Mouse (Mus musculus): Measurements from ENCODE around the gene Cd300a.

The Cd300a gene

GRCm38 (mm10) chr11:114889991-114890518, at the start of gene Cd300a:
Cd300a (plus strand) TSS chr11:114890041.
- DNase-seq (ENCODE audit: low read depth, low spot score), result no peak

DNA sequence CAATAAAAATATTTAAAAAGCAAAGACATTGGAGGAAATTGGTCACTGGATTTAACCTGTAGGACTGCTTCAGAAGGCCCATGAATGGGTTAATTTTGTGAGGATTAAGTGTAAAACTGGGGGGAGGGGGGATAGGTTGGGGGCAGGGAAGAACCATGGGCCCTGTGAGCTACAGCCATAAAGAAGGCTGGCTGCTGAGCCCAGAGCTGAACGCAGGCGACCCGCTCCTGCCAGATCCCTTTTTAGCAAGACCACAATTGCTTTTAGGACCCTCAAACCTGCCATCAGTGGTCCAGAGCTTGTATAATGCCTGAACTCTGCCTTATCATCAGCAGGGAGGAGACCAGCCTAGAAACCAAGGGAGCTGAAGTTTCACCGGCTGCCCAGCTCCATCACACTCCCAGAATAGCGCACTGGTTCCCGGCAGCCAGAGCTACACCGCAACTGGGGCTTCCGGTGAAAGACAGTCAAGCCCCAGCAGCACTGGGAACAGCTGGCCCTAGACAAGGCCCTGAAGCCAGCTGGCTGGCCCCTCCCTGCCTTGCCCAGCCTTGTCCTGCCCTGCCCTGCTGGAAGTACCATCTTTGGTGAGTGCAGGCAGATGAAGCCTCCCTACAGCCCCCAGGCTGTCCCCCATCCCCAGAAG, 45.9 kb upstream of the Cd300a start:
- DNase-seq (ENCODE audit: low read depth, low spot score), result no peak

- DNase-seq (ENCODE audit: low read depth, low spot score), result no peak
These were observed 45.2 kb upstream of the Cd300a start for GRCm38 (mm10) chr11:114844464-114845220.

DNA sequence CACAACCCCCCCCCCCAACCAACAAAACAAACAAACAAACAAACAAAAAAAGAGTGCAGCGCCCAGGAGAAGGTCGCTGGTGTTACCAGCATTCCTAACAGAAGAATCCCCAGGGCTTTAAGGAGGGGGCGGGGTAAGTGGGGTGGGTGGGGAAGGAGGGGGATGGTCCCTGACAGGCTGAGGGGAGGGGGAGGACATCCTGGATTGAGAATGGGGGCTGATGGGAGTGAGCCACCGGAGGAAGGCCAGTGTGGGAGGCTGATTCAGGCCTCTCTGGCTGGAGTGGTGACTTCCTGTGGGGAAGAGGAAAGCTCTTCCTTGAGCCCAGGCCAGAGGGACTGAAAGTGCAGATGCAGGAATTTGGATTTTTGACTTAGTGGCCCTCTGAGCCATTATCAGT, 43.5 kb upstream of the Cd300a start:
- DNase-seq (ENCODE audit: low read depth, low spot score), result peak; percentile 82

DNA sequence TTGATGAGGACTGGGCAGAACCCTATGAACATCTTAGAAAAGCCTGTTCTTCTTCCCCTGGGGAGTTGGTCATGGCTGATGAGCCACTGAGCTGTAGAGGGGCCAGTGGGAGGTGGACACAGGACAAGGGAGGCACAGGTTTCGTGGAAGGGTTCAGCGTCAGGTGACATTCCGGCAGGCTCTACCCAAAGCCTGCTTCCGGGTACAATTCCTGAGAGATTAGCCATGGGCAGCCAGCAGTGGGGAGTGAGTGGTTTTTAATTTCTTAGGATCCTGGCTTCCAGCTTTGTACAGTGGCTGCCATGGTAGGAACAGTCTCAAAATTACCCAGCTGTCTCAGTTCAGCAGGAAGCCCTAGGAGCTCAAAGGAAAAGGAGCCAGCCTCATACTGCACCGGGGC, 42.8 kb upstream of the Cd300a start:
- no peak for DNase-seq (ENCODE audit: low read depth, low spot score)

- DNase-seq (ENCODE audit: low read depth, low spot score), result no peak
These were observed 40.3 kb upstream of the Cd300a start for GRCm38 (mm10) chr11:114849572-114849971.

- DNase-seq (ENCODE audit: low read depth, low spot score), result no peak
These were observed 39.8 kb upstream of the Cd300a start for GRCm38 (mm10) chr11:114850066-114850451.

DNA sequence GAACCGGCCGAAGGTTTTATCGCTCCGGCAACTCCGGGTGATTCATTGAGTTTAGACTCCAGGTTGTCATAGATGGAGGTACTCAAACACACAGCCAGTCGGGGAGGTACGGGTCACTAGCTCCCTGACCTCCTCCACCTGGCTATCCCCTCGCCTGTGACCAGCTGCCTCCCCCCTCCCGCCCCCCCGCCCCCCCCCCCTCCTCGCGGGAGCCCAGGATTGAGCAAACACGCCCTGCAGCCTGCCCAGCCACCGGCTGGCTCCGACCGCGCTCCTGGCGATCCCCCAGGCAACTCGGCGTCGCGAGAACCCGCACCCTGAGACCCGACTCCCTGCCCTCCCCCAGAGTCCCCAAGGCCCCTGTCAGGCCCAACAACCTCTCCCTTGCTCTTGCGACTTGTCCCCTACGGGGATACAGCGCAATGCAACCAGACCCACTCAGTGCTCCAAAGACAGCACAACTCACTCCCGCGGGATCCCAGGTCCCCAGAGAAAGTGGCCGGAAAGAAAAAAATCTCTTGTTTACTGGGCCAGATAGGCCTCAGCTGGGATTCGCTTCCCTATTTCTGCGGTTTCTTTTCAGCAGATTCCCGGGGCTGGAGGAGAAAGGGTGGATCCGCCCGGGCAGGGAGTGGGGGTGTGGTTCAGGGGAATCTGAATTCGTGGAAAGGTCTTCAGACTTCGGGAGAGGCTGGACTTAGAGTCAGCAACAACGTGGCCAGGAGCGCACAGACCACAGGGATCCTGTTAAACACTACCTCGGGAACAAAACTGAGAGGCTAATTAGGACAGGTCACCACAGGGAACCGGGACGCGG, 39.2 kb upstream of the Cd300a start, which contains the start of gene Gprc5c:
Gene Gprc5c (plus strand): TSS at position 701 of the 817 bp plus-strand sequence.
- DNase-seq (ENCODE audit: low read depth, low spot score), result peak; percentile 75

GRCm38 (mm10) chr11:114851269-114851607, 38.6 kb upstream of the Cd300a start:
- no peak for DNase-seq (ENCODE audit: low read depth, low spot score)

DNA sequence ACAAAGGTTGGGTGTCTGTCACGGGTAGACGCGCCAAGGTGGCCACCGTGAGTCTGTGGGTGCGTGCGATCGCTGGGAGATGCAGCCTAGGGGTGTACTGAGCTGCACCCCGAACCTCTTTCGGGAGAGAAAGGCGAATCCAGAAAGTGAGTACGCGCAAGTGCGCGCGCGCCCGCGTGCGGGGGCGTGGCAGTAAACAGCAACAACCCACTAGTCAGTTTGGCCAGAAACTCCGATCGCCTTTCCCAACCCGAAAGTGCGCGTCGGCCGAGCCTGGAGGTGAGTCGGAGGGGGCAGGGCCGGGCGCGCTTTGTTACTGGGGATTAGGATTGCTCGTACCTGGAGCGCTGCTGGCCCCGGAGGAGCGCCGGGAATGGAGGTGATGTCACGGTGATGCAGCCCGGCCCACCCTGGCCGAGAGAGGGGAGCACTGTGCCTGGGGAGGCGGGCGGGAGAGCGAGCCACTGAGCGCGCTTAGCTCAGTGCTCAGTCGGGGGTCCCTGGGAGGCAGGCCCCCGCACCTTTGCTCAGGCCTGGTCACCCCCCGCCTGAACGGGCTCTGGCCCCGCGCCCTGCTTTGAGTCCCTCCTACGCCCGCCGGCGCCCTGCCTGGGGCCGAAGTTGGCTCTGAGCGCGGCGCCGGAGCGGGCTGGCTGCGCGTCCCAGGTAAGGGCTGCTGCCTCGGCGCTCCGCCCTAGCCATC, 38.1 kb upstream of the Cd300a start:
- peak; percentile 90 for DNase-seq (ENCODE audit: low read depth, low spot score)

GRCm38 (mm10) chr11:114852311-114853173, 37.3 kb upstream of the Cd300a start:
- DNase-seq (ENCODE audit: low read depth, low spot score), result peak; percentile 88

DNA sequence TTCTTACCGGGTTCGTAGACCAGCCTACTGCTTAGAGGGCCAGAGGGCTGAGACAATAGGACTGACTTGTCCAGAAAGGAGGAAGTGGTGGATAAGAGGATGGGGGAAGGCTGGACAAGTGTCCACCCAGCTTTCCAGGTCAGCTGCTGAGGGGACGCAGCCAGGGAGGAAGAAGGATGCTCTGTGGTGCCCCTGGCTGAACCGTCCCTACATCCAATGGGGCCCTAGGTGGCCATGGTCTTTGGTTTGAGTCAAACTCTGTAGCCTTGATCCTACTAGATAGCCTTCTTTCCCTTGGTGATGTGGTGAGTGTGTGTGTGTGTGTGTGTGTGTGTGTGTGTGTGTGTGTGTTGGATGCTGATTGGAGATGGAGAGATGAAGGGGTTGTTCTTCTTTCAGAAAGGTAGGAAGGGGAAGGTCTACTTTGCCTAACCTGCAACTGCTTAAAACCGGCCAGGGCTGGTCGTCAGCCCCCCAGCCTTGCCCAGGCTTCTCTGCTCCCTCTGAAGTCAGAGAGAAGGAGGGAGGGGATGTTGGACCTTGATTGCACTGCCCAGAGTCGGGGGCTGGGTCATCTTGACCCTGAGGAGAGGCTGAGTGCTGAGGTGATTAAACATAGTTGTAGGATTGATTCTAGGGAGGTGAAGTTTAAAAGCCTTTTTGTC, 36.5 kb upstream of the Cd300a start:
- no peak for DNase-seq (ENCODE audit: low read depth, low spot score)

- no peak for DNase-seq (ENCODE audit: low read depth, low spot score)
These were observed 35.3 kb upstream of the Cd300a start for GRCm38 (mm10) chr11:114854581-114854980.

DNA sequence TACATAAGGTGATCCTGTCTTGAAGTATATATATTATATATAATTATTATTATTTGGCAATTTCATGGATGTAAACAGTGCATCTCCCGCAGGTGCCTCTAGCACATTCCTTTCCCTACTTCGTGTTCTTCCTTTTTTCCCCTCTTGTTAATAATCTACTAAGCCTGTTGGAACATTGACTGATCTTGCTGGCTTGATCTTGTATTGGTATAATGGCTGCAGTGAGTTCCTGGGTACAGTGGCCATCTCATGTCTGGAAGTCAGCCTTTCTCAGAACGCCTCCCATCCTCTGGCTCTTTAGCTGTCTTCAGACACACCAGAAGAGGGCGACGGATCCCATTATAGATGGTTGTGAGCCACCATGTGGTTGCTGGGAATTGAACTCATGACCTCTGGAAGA, 33.7 kb upstream of the Cd300a start:
- no peak for DNase-seq (ENCODE audit: low read depth, low spot score)

- DNase-seq (ENCODE audit: low read depth, low spot score), result peak; percentile 84
These were observed 31.2 kb upstream of the Cd300a start for GRCm38 (mm10) chr11:114858641-114859040.

DNA sequence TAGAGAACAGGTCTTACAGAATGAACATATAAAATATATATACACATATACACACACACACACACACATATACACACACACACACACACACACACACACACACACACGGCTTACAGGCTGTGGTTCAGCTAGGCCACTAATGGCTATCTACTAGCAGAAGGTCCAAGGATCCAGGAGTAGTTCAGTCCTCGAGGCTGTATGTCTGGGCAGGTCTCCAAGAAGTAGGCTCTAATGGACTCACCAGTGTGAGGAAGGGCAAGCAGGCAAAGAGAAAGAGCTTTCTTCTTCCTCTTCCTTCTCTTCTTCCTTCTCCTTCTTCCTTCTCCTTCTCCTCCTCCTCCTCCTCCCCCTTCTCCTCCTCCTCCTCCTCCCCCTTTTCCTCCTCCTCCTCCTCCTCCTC, 28.8 kb upstream of the Cd300a start:
- no peak for DNase-seq (ENCODE audit: low read depth, low spot score)

DNA sequence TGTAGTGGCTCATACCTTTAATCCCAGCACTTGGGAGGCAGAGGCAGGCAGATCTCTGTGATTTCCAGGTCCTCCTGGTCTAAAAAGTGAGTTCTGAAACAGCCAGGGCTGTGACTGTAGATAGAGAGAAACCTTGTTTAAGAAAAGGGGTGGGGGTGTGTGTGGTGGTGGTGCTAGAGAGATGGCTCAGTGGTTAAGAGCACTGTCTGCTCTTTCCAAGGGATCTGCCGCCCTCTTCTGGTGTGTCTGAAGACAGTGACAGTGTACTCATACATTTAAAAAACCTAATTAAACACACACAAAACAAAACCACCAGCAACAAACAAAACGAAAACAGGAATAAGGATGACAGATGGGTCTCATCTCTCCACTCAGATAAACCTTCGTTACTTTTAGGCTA, 27.2 kb upstream of the Cd300a start:
- no peak for DNase-seq (ENCODE audit: low read depth, low spot score)

- DNase-seq (ENCODE audit: low read depth, low spot score), result no peak
These were observed 25.9 kb upstream of the Cd300a start for GRCm38 (mm10) chr11:114863918-114864420.

- DNase-seq (ENCODE audit: low read depth, low spot score), result no peak
These were observed 23.8 kb upstream of the Cd300a start for GRCm38 (mm10) chr11:114865999-114866398.
